Comparison of ENCODE assay signal across 8 mouse cellular contexts in the genomic region with DNA sequence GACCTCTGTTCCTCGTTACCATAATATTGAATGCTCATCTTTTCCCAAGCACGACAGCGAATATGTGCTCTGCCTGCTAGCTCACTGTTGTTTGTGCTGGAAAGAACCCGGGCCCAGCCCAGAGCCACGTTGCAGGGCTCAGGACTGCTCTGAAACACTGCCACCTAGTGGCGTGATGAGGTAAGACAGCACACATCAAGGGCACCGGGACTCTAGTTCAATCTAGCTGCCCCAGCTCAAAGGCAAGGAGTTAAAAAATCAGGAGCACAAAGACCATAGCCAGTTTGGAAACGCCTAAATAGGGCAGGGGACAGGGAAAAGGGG. TPM values are rescaled to one million over a fixed set of nuclear protein-coding genes. Genes with fewer than 3 reads are reported as not detected.
DNase-seq lines count a peak whose midpoint lies in the region; ATAC-seq lines count a peak whose summit lies in the region.

No protein-coding gene starts in this region.

- no peaks in the 10 kb centered on the region for H3K36me3 ChIP-seq in intestine, embryonic 15.5 days

- peak overlapping the region; percentile 24; the same call in 1 of the 2 replicates for H3K9ac ChIP-seq in intestine, embryonic 15.5 days

- 1% methylated on average over 8 of the region's 8 CpGs for WGBS in intestine, embryonic 15.5 days

- peak overlapping the region; percentile 31 for H3K4me2 ChIP-seq in intestine, embryonic 15.5 days (replicated peaks)

- H3K9me3 ChIP-seq in intestine, embryonic 15.5 days = no peaks in the 10 kb centered on the region

- DNase-seq in adrenal gland, adult 18-20 months (ENCODE audit: low spot score in 2 of 2) = peak; percentile 84 to 86
- peak; percentile 91 for DNase-seq in embryo, embryonic 11 days
- peak; percentile 87 for DNase-seq in gastrocnemius, postnatal 36 days
- DNase-seq in left cerebral cortex, postnatal 14 days (ENCODE audit: low spot score in 2 of 2) = peak; percentile 90 to 91
- peak; percentile 95 for DNase-seq in mesoderm, embryonic 11.5 days (ENCODE audit: low read depth, low spot score)
- DNase-seq in right cerebral cortex, postnatal 25 days = peak; percentile 81
- peak; percentile 69 to 86 for DNase-seq in urinary bladder, postnatal 36 days (ENCODE audit: low spot score in 2 of 2)

- H3K27me3 ChIP-seq in intestine, embryonic 15.5 days (replicated peaks) = no peaks in the 10 kb centered on the region

- peak; percentile 80 for ATAC-seq in intestine, embryonic 15.5 days

- intact Hi-C loops in gastrocnemius, postnatal 36 days (cut with DNase I) = loop anchor here (10.0 kb wide), 1 partner anchor 561 kb away; no protein-coding TSS in a partner anchor
- intact Hi-C loops in left cerebral cortex, postnatal 14 days (cut with DNase I) = loop anchor here (5.0 kb wide), 1 partner anchor 39 kb away; no protein-coding TSS in a partner anchor

- no peak overlapping the region for H3K4me3 ChIP-seq in intestine, embryonic 15.5 days (replicated peaks)

- peaks cover 43% of the 10 kb centered on the region for H3K4me1 ChIP-seq in intestine, embryonic 15.5 days (replicated peaks)

- H3K27ac ChIP-seq in intestine, embryonic 15.5 days = no peak overlapping the region

RNA-seq across cellular contexts. Expression of a gene that starts 35.7 kb away (rescaled TPM):
- total RNA-seq in adrenal gland, adult 18-20 months (2021) = 10 to 100 TPM in 1 of 2 experiments, 1 to 10 TPM in 1; 2.3 to 11.8 TPM
- 10 to 100 TPM; 14.9 to 15.1 TPM for total RNA-seq in gastrocnemius, postnatal 36 days (2021)
- polyA plus RNA-seq in intestine, embryonic 15.5 days (2015; fragmentation: Nextera tagmentation; extraction: Ambion mirVana) = 2.2 and 2.4 TPM in 2 replicates
- total RNA-seq in left cerebral cortex, postnatal 14 days (2021) = 1 to 10 TPM; 6.6 to 8.5 TPM
